Mouse (Mus musculus) MN1 (cell line): ENCODE data around the gene Gramd4.
A peak's percentile ranks its signal among the peaks of the same experiment; 100 is the strongest.

Experiments
- DNase-seq: peaks from one replicate; pipeline ENCODE4 v3.0.0-alpha.2; 2016; ENCODE audit warnings: low spot score

The Gramd4 gene

DNA sequence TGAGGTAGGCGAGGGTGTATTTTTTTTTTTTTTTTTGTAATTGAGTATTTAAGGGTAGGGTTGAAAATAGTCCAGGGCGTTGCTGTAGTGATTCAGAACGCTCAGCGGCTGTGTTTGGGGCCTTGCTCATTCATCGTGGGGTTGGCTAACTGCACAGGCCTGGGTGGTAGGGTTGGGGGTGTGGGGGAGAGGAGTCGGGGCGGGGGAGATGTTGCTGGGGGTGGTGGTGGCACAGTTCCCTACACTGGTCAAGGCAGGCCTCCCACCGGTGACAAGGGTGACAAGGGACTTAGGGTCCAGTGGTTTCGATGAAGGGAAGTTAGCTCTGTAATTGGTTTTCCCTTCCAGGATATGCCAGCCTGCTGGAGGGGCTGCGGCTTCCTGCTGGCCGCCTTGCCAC, 12.9 kb downstream of the Gramd4 start:
- no peak for DNase-seq

DNA sequence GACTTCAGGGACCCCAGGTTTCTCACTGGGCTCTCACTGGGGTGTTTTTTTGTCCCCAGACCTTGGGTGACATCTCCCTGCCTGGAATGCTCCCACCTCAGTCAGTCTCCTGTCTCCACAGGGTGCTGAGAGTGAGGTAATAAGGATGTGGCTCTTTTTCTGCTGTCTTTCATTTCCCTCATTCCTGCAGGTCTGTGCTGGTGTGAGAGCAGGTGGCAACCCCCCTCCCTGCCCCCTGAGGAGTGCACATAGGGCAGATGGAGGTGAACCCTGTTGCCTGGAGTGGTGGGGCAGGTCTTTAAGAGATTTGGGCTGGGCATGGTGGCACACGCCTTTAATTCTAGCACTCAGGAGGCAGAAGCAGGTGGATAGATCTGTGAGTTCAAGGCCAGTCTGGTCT, 13.7 kb downstream of the Gramd4 start:
- no peak for DNase-seq

DNA sequence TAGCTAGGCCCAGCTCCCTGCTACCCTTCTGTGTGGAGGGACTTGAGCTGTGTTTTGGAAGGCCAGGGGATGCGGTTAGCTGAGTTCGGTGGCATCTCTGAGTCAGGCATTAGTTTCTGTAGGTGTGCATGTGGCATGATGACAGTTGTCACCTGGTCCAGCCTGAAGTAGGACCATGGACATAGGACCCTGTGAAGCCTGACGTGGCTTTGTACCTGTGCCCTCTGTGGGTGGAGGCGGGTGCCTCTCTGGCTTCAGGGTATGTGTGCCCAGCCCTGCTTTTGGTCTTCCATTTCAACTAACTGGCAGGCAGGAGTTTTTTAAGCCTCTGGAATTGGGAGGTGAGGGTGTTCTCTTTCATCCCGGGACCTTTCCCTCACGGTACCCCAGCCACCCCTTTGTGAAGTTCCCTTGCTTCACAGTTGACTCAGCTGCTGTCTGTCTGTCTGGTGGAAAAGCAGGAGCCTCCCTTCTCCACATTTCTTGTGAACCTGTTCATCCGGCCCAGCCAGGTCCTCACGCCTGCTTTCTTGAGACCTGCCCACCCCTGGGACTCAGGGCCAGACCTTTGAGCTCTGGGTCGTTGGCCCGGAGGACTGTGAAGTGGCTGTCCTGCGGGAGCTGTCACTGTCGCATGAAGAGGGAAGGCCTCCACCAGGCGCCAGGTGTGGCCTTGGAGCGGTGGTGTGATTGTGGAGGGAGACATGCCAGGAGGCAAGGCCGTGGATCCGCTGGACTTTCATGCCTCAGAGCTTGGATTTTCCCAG, 16.9 kb downstream of the Gramd4 start:
- DNase-seq: no peak

DNA sequence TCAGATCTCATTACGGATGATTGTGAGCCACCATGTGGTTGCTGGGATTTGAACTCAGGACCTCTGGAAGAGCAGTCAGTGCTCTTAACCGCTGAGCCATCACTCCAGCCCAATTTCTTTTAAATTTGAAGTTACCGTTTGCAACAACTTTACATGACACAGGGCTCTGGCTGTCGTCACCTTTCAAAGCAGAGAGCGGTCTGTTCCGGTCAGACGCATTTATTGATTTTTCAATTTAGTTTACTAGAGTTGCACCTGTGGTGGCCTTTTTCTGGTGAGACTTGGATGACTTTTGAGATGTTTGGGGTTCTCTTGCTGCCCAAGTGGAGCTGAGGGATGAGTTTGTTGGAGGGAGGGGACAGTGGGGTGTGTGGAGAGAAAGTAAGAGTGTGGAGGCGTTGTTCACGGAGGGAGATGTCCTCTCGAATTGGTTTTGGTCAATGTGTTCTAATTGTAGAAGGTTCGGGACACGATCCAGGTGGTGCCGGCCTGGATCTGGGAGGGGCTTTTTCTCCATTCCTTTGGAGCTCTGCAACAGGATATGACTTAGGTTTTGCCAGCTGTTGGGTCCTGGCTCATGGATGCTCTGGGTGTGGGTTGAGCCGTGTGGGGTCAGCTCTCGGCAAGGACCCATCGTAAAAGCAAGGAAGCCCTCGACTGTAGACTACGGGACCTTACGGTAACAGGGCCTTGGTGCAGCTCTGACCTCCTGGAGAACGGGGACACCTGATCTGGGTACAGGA, 18.0 kb downstream of the Gramd4 start:
- DNase-seq: no peak

DNA sequence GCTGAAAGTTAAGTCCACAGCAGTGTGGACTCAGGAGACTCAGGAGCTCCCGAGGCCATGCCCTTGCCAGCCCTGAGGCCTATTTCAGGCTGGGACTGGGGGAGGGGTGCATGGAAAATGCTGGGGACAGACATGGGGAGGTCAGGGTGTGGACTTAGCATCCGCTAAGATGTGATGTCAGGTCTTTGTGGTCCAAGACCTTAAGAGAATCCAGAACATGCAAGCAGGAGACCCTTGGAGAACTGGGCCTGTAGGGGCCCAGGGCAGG, 18.5 kb downstream of the Gramd4 start:
- DNase-seq: no peak

DNA sequence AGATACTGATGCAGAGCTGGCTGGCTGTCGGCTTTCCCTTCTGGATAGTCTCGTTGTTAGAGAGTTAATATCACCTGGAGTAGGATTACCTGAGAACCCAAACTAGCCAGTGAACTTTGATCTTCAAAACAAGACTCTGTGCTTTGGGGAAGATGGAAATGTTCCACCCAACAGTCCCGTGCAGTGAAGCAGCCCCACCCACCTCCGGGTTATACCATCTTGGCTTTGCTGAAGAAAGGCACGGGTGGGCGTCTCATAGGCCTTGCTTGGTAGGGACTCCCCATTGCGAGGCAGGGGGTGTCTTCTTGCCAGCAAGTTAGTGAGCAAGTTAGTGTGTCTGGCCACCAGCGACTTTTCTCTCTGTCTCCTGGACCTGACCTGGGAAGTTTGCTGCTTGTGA, 18.9 kb downstream of the Gramd4 start:
- no peak for DNase-seq

DNA sequence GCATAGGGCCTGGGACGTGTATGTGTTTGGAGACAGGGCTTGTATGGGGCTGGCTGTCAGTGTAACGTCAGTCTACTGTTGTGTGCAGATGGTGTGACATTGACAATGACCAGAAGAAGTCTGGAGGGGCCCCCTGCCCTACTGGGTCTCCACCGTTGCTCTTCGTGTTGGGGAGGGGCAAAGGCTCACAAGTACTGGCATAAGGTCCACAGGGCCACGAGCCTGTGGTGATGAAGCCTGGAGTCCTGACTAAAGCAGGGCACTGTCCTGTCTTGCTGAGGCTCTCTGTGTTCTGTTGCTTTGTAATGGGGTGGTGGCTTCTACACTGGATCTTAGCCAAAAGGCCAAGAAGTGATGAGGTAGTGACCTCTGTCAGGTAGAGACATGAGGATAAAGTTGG, 20.4 kb downstream of the Gramd4 start:
- DNase-seq: no peak

DNA sequence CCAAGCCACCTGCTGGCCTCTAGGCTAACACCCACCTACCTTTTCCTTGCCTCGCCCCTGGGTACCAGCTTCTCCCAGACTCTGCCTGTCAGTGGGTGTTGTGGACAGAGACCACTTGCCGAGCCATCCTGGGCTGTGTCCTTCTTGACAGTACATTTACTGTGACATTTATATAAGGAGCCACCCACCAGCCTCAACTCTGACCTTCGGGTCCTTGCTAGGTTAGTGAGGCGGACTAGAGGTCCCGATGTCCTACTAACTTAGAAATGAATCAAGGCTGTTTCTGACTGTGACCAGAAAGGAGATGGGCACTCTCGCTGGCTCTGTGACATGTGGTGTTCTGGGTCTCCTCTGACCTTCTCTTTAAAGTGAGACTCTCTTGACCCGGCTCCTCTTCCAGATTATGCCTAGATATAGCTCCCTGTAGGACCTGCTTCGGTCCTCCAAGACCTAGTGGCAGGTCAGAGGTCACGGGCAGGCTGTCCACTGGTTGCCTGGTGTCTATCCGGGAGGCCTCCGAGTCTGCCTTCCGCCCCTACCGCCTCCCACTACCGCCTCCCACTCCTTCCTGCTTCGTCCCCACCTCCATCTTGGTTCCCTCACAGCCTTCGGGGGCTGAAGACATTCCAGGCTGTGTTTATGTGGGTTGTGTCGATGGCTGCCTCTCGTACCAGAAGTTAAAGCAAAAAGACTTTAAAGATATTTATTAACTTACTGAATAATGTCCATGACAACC, 21.2 kb downstream of the Gramd4 start:
- no peak for DNase-seq

DNA sequence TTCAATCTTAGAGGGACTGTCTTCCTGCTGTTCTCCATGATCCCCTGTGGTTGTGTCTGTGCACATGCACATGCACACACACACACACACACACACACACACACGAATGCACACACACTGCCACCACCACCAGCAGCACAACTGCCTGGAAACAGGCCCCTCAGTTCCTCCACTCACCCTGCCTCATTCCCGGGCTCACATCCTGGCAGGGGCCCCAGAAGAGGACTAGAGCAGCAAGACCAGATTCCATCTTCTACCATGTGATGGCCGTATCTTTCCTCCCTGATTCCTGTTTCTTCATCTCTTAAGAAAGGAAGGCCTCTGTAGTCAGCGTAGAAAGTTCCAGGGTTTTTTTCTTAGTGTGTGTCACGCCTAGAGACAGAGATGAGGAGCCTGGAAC, 22.0 kb downstream of the Gramd4 start:
- DNase-seq: no peak

DNA sequence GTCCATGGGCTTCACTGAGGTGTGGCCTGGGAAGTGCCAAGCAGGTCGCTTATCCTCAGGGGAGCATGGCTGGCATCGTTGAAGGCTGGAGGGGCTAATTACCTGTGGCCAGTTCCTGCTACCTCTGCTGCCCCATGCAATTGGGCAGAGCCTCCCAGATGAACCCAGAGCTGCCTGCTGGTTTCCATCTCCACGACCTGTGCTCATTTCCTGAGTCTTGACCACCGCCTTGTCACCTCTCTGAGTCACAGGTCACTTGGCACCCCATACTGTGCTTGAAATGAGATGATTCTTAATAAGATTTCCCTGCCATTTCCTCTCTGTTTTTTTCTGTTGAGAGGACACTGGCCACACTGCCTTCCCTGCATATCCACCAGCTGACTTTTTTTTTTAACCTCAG, 22.4 kb downstream of the Gramd4 start:
- DNase-seq: peak; percentile 83

DNA sequence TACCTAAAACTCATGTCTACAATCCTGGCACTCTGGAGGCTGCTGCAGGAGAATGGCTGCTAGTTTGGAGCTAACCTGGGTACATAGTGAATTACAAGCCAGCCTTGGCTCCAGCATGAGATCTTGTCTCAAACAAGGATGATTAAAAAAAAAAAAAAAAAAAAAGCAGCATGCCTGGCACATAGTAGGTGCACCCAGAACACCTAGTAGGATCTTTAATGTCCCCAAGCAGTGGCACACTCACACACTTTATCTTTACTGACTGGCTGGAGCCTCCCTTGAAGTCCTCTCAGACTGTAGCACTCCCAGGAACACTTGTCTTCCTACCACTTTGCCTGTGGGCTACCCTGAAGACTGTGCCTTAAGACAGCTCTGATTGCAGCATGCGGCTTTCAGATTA, 22.9 kb downstream of the Gramd4 start:
- DNase-seq: no peak

DNA sequence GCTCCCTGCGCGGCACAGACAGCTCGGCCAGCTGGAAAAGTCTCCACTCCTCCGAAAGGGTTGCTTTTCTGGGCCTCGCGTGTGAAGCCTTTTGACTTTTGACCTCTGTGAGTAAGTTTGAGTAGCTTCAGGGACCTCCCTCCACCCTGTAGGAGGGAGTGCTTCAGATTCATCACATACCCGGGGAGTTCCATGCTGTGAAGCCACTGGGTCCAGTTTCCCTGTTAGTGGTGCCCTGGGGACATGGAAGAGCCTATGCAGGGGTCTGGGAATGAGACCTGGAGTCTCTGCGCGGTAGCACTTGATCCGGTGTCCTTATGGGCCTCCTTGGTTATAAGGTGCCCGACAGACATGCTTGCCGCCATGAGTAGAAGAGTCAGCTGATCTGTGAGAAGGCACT, 24.2 kb downstream of the Gramd4 start:
- no peak for DNase-seq

DNA sequence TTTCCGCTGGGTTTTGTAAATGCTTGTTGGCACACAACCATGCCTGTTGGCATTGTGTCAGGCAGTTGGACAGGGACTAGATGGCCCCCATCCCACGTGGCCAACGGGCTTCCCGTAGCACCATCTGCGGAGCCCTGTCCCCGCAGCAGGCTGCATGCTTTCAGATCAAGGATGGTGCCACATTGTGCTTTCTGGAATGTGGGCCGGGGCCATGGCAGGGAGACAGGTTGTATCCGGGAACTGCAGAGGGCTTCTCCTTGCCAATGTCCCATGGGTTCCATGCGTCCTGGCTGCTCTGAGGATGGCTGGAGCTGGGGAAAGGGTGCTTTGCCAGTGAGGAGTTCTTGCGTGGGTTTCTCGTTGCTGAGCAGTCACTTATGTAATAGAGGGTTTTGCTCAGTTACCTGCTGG, 25.1 kb downstream of the Gramd4 start:
- DNase-seq: no peak

DNA sequence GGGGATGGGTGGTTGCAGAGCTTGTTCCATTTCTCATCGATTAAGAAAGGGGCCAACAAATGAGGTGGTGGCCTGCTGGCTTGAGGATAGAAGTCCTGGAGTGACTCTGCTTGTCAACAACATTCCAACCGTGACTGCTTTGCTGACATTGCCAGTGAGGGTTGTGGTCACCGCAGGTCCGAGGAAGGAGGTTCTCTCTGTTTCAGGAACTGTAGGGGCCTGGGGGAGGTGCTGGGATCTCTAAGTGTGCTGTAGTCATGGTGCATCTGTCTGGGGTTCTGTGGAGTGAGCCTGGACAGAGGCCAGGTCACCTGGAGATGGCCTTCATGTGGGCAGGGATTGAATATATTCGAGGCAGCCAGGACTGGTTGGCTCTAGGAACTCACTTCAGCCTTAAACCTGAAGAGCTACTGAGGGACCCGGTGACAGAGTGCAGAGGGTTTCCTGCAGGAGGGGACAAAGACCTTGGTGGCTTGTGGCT, 25.8 kb downstream of the Gramd4 start:
- peak; percentile 71 for DNase-seq

DNA sequence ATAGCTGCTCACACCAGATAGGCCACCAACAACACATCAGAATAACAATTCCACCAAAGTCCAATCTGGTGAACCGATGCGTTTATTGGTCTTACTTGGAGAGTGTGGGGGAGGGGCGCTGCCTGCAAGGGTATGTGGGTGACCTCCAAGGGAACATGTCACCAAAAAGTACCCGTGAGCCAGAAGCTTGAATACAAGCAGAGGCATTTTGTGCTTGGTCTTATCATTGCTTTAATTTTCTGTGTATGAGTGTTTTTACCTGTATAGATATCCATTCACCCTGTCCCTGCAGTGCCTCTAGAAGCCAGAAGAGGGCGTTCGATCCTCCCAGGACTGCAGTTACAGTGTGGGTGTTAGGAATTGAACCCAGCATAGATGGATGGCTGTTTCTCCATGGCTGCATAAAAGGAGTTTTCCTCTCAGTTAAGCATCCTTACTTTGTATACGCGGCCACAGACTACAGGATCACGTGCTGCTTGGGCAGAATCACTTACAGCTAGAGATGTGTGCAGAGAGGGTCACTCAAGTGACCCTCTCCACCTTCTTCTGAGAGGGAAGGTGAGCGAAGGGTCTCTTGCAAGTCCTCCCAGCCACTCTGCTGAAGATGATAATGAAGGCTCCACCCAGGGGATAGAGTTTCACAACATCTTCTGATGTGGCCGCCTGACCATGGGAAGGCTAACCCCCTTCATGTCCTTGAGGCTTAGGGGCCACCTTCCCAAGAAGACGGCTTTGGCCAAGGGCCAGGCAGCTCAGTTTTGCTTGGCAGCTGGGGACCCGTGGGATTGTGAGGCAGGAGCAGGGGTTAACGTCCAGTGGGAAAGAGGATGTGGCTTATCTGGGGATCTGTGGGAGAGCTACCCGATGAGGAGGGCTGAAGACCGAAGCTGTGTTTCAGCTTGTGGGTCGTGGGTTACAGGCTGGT, 28.1 kb downstream of the Gramd4 start:
- no peak for DNase-seq

DNA sequence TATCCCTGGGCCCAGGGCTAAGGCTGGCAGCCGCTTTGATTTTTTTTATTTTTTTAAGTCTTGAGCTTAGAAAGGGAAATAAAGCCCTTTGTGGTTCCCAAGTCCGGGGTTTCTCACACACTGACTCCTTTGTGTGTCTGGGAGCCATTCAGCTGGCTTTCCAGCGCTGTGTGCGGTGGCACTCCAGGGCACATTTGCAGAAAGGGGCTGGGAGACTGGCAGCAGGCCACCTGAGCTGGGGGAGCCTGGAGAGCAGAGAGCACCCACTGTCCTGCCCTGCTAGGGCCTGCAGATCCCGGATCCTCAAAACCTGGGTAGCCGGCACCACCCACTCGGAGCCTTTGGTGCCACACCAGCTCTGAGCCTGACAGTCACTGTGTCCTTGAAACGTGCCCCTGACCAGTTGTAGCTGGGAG, 28.8 kb downstream of the Gramd4 start:
- no peak for DNase-seq

DNA sequence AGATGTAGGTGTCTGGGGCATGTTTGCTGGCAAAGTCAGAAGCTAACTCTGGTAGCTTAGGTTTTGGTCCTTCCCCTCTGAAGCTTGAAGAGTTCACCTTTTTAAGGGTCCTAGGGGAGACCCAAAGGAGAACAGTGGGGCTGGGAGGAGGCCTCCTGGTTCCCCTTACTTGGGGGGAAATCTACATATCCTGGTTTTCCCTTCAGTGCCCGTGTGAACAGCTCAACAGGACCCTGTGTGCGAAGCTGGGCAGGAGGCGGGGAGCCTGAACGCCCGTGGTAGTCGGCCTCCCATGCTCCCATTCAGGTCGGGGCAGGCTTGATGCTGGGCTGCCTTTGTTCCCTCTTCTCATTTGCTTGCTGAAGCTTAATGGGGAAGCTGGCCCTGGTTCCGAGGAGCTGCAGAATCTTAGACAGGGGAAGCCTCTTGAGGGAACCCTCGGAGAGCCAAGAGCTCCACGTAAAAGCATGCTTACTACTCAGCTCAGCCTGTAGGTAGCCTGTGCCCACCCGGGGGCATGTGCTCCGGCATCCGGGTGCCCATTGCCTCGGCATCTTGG, 30.2 kb downstream of the Gramd4 start:
- DNase-seq: no peak

DNA sequence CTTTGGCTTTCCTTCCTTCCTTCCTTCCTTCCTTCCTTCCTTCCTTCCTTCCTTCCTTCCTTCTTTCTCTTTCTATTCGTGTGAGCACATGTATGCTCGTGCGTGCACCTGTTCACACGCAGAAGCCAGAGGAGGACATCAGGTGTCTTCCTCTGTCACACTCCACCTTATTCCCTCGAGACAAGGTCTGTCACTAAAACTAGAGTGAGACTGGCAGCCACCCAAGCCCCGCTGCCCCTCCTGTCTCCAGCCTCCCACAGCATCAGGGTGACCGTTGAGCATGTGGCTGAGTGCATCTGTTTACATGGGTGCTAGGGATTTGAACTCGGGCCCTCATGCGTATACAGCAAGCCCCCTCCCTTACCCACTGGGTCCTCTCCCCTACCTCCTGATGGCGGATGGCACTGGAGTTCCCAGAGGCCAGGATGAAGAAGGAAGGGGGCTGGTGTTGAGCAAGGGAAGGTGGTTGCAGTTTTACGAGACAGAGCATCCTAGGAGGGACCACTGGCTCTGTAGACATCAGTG, 30.8 kb downstream of the Gramd4 start:
- no peak for DNase-seq

DNA sequence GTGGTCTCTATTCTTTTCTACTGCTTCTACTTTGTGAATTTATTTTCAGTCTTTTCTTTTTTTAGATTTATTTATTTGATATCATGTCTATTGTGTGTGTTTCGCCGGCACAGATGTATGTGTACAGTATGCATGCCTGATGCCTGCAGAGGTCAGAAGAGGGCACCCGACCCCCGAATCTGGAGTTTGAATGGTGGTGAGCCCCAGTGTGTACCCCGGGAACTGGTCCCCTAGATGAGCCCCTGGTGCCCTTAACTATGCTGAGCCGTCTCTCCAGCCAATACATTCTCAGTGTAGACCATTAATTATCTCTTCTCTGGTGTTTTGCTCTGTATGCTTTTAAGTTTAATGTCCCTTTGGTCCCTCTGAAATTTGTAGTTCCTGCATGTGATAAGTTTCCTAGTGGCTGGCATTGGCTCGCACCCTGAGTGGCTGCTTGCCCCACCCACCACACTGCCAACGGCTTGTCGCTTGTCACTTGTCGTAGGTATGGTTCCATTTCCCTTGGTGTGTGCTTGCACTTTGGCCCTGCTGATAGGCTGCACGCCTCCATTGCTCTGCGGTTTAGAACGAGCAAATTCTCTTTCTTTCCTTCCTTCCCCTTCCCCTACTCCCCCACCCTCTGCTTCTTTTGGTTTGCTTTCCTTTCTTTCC, 31.7 kb downstream of the Gramd4 start:
- no peak for DNase-seq

DNA sequence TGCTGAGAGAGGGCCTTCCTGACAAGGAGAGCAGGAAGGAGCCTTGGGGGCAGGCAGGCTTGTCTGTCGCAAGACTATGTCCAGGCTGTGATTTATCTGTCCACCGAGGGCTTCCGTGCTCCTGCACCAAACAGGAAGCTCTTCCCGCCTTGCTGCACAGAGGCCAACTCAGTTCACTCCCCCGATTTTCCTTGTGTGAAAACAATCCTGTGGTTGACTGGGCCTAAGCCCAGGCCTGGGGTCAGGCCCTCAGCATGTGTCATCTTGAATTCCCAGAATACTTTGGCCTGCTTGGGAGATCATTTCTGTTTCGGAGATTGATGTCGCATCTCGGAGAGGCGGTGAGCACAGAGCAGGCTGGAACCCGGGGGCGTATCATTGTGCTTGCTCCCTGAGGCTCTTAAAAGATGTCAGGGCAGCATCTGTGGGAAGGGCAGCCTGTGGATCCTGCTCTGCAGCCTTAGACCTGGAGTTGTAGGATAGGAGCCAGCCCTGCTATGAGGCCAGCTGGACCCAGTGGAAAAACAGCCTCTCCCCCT, 32.6 kb downstream of the Gramd4 start:
- no peak for DNase-seq

DNA sequence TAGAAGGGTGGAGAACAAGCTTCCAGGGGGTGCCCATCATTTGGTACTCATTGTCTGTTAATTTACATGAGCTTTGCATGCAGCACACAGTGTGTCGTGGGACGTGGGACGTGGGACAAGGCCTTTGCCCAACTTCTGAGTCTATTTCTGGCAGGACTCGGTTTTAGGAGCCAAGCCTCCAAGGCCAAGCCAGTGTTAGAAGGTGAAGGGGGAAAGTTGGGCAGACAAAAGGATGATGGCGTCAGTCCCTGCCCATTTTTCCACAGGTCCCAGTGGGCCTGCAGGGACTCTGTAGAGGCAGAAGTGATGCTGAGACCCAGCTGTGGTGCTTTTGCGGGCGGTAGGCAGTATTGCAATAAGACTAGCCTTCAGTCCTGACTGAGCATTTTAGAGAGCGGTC, 33.1 kb downstream of the Gramd4 start:
- DNase-seq: no peak
